Mouse (Mus musculus) neural tube, embryonic 11.5 days (tissue): ENCODE results near the gene Med10. TPM values are rescaled to one million over a fixed set of nuclear protein-coding genes. Genes with fewer than 3 reads are reported as not detected.

ENCODE experiments used
- ATAC-seq: fragments of 200-750 bp; cut with Nextera tagmentation; 2 replicates; pipeline ENCODE4 v1.8.0; 2017; ENCODE audit warnings: moderate number of reproducible peaks, mild to moderate bottlenecking, moderate TSS enrichment, moderate library complexity; ENCODE audit not compliant: insufficient read depth, low FRiP score, low TSS enrichment
- DNase-seq: peaks from one replicate; pipeline ENCODE4 v3.0.0-alpha.2; 2015; ENCODE audit warnings: low spot score
- H3K27ac ChIP-seq: fragments of 300-500 bp; sonication (generic); 2 replicates; pipeline ENCODE4 v1.5.1; 2014; ENCODE audit warnings: low read depth, mild to moderate bottlenecking, low read length
- H3K27me3 ChIP-seq: fragments of 300-500 bp; sonication (generic); 2 replicates; pipeline ENCODE4 v1.6.1; 2014; ENCODE audit warnings: mild to moderate bottlenecking, low read length, mixed read lengths; ENCODE audit not compliant: control insufficient read depth, insufficient read depth
- H3K36me3 ChIP-seq: fragments of 300-500 bp; sonication (generic); 2 replicates; pipeline ENCODE4 v1.6.1; 2014; ENCODE audit warnings: mild to moderate bottlenecking, low read length, moderate library complexity, mixed read lengths; ENCODE audit not compliant: control insufficient read depth, insufficient read depth
- H3K4me1 ChIP-seq: fragments of 300-500 bp; sonication (generic); 2 replicates; pipeline ENCODE4 v1.6.1; 2014; ENCODE audit warnings: low read length, mixed read lengths; ENCODE audit not compliant: control insufficient read depth, insufficient read depth
- H3K4me2 ChIP-seq: fragments of 300-500 bp; sonication (generic); 2 replicates; pipeline ENCODE4 v1.6.1; 2014; ENCODE audit warnings: low read depth, mild to moderate bottlenecking, moderate library complexity
- H3K4me3 ChIP-seq: fragments of 300-500 bp; sonication (generic); 2 replicates; pipeline ENCODE4 v1.5.1; 2014; ENCODE audit warnings: low read depth, low read length
- H3K9ac ChIP-seq: fragments of 300-500 bp; sonication (generic); 2 replicates; pipeline ENCODE4 v1.6.1; 2014; ENCODE audit warnings: mild to moderate bottlenecking, low read length
- H3K9me3 ChIP-seq: fragments of 300-500 bp; sonication (generic); 2 replicates; pipeline ENCODE4 v1.6.1; 2016; ENCODE audit warnings: low read length; ENCODE audit not compliant: control insufficient read depth
- WGBS: fragments of 180-500 bp; shearing (Covaris S2); extraction: QIAGEN DNeasy Blood & Tissue Kit; methylation state at CpG from one replicate; pipeline ENCODE4 v1.1.7; 2014; 5-methylcytosine and 5-hydroxymethylcytosine counted together
- polyA plus RNA-seq: library from polyadenylated mRNA; unstranded; fragments of >200 nt; fragmentation: Nextera tagmentation; extraction: Ambion mirVana; gene quantifications from 2 replicates; pipeline ENCODE4 v1.2.1, GENCODE M21; 2014

Gene Med10
- polyA plus RNA-seq, 1 experiment from 2014 or later, result 188 TPM

- ATAC-seq (no peak), DNase-seq (peak; percentile 47)
- WGBS, result 68% methylated on average over 5 of the region's 5 CpGs
- Histone ChIP-seq H3K9ac (no peak overlapping the region), H3K4me2 (no peak overlapping the region), H3K27me3 (no peaks in the 10 kb centered on the region), H3K4me1 (no peaks in the 10 kb centered on the region), H3K9me3 (no peaks in the 10 kb centered on the region), H3K27ac (no peak overlapping the region), H3K36me3 (no peaks in the 10 kb centered on the region), H3K4me3 (no peak overlapping the region)
Measured at GRCm38 (mm10) chr13:69852313-69852712, 50.1 kb downstream of the Med10 start.

GRCm38 (mm10) chr13:69853425-69854043 lies 51.3 kb downstream of the Med10 start:
- Histone ChIP-seq H3K9me3 (no peaks in the 10 kb centered on the region), H3K4me2 (no peak overlapping the region), H3K4me3 (no peak overlapping the region), H3K27ac (no peak overlapping the region), H3K36me3 (no peaks in the 10 kb centered on the region), H3K9ac (no peak overlapping the region), H3K27me3 (no peaks in the 10 kb centered on the region), H3K4me1 (no peaks in the 10 kb centered on the region)
- DNase-seq (peak; percentile 14), ATAC-seq (no peak)
- 66% methylated on average over 5 of the region's 5 CpGs for WGBS

DNA sequence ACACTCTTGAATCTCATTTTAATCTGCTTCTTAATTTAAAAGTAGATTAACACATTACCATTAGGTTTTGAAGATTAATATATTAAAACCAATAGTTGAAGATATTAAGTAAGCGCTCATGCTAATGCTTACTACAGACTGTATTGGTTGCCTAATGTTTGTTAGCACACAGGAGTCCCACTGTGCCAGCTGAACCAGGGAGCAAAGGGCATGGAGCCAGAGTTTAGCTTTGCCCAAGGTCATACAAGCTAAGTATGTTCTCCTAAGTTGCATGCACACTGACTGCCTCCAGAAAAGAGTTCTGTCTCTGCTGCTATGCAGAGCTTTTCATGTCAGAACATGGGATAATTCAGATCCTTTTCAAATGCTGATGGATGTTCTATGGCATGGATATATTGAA lies 53.7 kb downstream of the Med10 start:
- ATAC-seq, result no peak
- Histone ChIP-seq H3K27me3 (no peaks in the 10 kb centered on the region), H3K27ac (no peak overlapping the region), H3K4me2 (no peak overlapping the region), H3K9me3 (no peaks in the 10 kb centered on the region), H3K4me3 (no peak overlapping the region), H3K4me1 (no peaks in the 10 kb centered on the region), H3K9ac (no peak overlapping the region), H3K36me3 (no peaks in the 10 kb centered on the region)
- WGBS, result 97% methylated on average over 1 of the region's 1 CpGs
- DNase-seq, result no peak

GRCm38 (mm10) chr13:69862276-69862675 lies 60.1 kb downstream of the Med10 start:
- Histone ChIP-seq H3K4me1 (no peaks in the 10 kb centered on the region), H3K27me3 (no peaks in the 10 kb centered on the region), H3K4me3 (no peak overlapping the region), H3K27ac (no peak overlapping the region), H3K9ac (no peak overlapping the region), H3K4me2 (no peak overlapping the region), H3K36me3 (no peaks in the 10 kb centered on the region), H3K9me3 (no peaks in the 10 kb centered on the region)
- ATAC-seq (no peak), DNase-seq (no peak)
- 94% methylated on average over 4 of the region's 4 CpGs for WGBS

- Histone ChIP-seq H3K9ac (no peak overlapping the region), H3K27me3 (no peaks in the 10 kb centered on the region), H3K4me2 (no peak overlapping the region), H3K4me3 (no peak overlapping the region), H3K27ac (no peak overlapping the region), H3K36me3 (no peaks in the 10 kb centered on the region), H3K9me3 (no peaks in the 10 kb centered on the region), H3K4me1 (no peaks in the 10 kb centered on the region)
- WGBS, result 79% methylated on average over 8 of the region's 8 CpGs
- DNase-seq, result no peak
- no peak for ATAC-seq
Measured at GRCm38 (mm10) chr13:69864911-69865310, 62.7 kb downstream of the Med10 start.

Other genes starting within 250 kb of the Med10 start
- 26.0 and 27.1 TPM in 2 replicates for gene Srd5a1, start 191.0 kb upstream of the Med10 start, polyA plus RNA-seq
- 16.8 and 17.2 TPM in 2 replicates for gene Ube2ql1, start 62.5 kb upstream of the Med10 start, polyA plus RNA-seq